Mouse (Mus musculus): ENCODE results near the gene Gimap4.

DNA sequence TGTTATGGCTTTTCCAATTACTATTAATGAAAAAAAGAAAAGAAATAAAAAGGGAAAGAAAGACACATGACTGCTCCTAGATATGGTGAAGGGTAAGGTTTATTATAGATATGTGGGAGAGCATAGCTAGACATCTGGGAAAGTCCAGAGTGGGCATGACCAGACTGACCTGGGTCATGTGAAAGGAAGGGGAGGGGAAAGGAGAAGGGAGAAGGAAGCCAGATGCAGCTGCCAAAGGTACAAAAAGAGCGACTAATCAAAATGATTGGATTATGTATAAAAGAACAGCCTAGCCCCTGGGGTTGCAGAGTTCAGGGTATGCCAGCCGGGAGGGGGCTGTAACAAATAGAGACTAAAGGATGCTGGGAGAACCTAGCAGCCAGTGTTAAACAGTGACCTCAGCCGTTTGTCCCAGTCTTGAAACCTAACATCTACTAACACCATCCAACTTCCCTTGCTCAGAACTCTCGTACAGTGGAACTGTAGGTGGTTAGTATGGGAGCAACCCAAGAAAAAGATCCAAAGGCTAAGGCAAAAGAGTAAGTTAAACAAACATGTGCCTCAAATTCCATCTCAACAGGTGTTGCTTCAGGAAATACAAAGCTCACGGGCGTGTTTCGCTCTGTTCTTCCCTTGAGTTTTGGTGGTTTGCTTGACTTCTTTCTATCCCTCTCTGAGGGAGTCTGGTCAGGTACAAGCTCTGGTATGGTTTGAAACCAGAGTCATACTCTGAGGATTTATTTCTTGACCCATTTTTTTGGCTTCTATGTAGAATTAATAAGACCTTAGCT lies 13.9 kb downstream of the Gimap4 start:
- TF ChIP-seq CTCF (IDR thresholded peaks at IDR 0.05; ENCODE audit: control insufficient read depth, insufficient read depth, insufficient replicate concordance, low read depth, low read length) (no peak), POLR2A (IDR thresholded peaks at IDR 0.05; ENCODE audit: control insufficient read depth, low read depth, low read length) (no peak)

All from testis, adult 2 months (tissue).